Mouse (Mus musculus) midbrain, postnatal 0 days (tissue): ENCODE measurements around the gene Setd3. TPM values are rescaled to one million over a fixed set of nuclear protein-coding genes. Genes with fewer than 3 reads are reported as not detected.

Source experiments
- ATAC-seq: fragments of 200-750 bp; cut with Nextera tagmentation; 2 replicates; pipeline ENCODE4 v1.8.0; 2017; ENCODE audit warnings: moderate number of reproducible peaks, mild to moderate bottlenecking, moderate TSS enrichment, moderate library complexity; ENCODE audit not compliant: low FRiP score
- DNase-seq: peaks from one replicate; pipeline ENCODE4 v3.0.0-alpha.2; 2015; ENCODE audit warnings: low spot score
- H3K27ac ChIP-seq: fragments of 300-500 bp; sonication (generic); 2 replicates; pipeline ENCODE4 v1.5.1; 2014; ENCODE audit warnings: low read depth, mild to moderate bottlenecking, low read length, mixed read lengths
- H3K27me3 ChIP-seq: fragments of 300-500 bp; sonication (generic); 2 replicates; pipeline ENCODE4 v1.6.1; 2014; ENCODE audit warnings: low read length, control low read depth, mixed read lengths; ENCODE audit not compliant: insufficient read depth
- H3K36me3 ChIP-seq: fragments of 300-500 bp; sonication (generic); 2 replicates; pipeline ENCODE4 v1.6.1; 2014; ENCODE audit warnings: low read length, control low read depth, mixed read lengths; ENCODE audit not compliant: insufficient read depth
- H3K4me1 ChIP-seq: fragments of 300-500 bp; sonication (generic); 2 replicates; pipeline ENCODE4 v1.6.1; 2014; ENCODE audit warnings: mild to moderate bottlenecking, control low read depth, antibody characterized with exemption, low read length, mixed read lengths; ENCODE audit not compliant: insufficient read depth
- H3K4me2 ChIP-seq: fragments of 300-500 bp; sonication (generic); 2 replicates; pipeline ENCODE4 v1.6.1; 2014; ENCODE audit warnings: low read depth, mild to moderate bottlenecking, low read length, mixed read lengths; ENCODE audit not compliant: poor library complexity, severe bottlenecking
- H3K4me3 ChIP-seq: fragments of 300-500 bp; sonication (generic); 2 replicates; pipeline ENCODE4 v1.5.1; 2014; ENCODE audit warnings: low read depth, mild to moderate bottlenecking, low read length, moderate library complexity
- H3K9ac ChIP-seq: fragments of 300-500 bp; sonication (generic); replicated peaks from 2 replicates; pipeline ENCODE4 v1.6.1; 2014; ENCODE audit warnings: mild to moderate bottlenecking, low read length, moderate library complexity, mixed read lengths; ENCODE audit not compliant: poor library complexity, severe bottlenecking
- H3K9me3 ChIP-seq: fragments of 300-500 bp; sonication (generic); 2 replicates; pipeline ENCODE4 v1.6.1; 2016; ENCODE audit warnings: low read length, control low read depth
- CTCF ChIP-seq: IDR thresholded peaks from 2 replicates; pipeline ENCODE4 v1.5.1; 2016; ENCODE audit warnings: antibody characterized with exemption, mild to moderate bottlenecking
- WGBS: fragments of 180-500 bp; shearing (Covaris S2); extraction: QIAGEN DNeasy Blood & Tissue Kit; methylation state at CpG from one replicate; pipeline ENCODE4 v1.1.7; 2014; 5-methylcytosine and 5-hydroxymethylcytosine counted together
- polyA plus RNA-seq: library from polyadenylated mRNA; unstranded; fragments of >200 nt; fragmentation: Nextera tagmentation; extraction: Ambion mirVana; gene quantifications from 2 replicates; pipeline ENCODE4 v1.2.1, GENCODE M21; 2015
- total RNA-seq: library from RNA; depleted of rRNA; stranded (reverse); fragments of >200 nt; gene quantifications from 2 replicates; pipeline ENCODE4 v1.2.3, GENCODE M21; 2014

Gene Setd3
- total and polyA plus RNA-seq, 2 experiments from 2014 or later = 74.6 to 91.2 TPM

DNA sequence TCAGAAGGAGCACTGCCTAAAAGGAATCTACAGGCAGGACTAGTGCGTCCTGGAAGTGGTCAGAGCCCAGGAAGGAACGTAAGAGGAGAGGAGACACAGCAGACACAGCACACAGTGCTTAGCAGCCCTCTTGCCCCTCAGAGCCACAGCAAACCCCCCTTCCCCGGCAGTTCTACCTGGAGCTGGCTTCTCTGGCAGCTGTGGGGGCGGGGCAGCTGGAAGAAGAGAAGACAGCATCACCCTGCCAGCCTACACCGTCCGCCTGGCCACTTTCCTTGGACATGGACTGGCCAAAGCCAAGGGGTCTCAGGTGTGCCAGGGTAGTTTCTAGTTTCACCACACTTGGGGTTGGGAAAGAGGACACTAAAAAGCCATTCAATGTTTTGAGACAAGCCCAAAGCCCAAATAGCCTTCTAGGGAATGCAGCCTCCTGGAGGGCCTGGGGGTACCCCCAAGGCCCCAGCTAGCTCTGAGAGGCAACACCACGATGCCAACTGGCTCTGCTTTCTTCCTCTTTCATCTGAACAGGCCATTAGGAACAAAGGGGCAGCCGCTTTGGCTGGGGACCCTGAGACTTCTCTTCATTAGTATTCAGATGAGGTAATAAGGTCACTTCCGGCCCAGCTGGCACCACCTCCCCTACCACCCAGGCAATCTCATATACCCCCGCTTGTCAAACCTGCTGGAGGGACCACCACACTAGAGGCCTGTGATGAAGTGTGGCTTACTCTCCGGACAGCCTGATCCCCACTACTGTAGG, 37.7 kb upstream of the Setd3 start:
- no peak for TF ChIP-seq CTCF
- 0 out of 2 replicates have a peak overlapping the region, but pooled peaks have one; percentile 19 for H3K9ac ChIP-seq
- H3K27ac ChIP-seq = no peak overlapping the region
- H3K27me3 ChIP-seq = no peaks in the 10 kb centered on the region
- peak; percentile 63 for DNase-seq
- no peak overlapping the region for H3K4me2 ChIP-seq
- 55% methylated on average over 11 of the region's 11 CpGs for WGBS
- H3K4me3 ChIP-seq = no peak overlapping the region
- H3K4me1 ChIP-seq = peaks cover 10% of the 10 kb centered on the region; the same call in 1 of the 2 replicates
- H3K9me3 ChIP-seq = no peaks in the 10 kb centered on the region
- no peak for ATAC-seq
- no peaks in the 10 kb centered on the region for H3K36me3 ChIP-seq

DNA sequence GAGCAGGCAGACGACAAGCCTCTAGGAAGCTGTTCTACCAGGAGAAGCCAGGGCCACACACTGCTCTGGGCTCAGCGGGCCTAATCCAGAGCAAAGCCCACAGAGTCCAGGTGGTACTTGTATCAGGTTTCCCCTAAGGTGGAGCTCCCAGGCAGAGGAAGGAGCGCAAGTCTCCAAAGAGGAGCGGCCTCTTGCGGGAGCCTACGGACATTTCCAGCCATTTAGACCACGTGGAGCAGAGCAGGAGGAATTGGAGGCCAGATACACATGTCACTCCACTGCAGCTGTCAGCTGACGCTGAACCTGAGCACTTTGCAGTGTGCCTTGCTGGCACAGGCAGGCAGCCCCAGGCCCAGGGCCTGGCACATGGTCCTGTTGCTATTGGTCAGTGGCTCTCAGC, 36.0 kb upstream of the Setd3 start:
- DNase-seq = no peak
- H3K36me3 ChIP-seq = no peaks in the 10 kb centered on the region
- no peak for TF ChIP-seq CTCF
- ATAC-seq = no peak
- 67% methylated on average over 8 of the region's 8 CpGs for WGBS
- no peak overlapping the region for H3K4me3 ChIP-seq
- H3K27ac ChIP-seq = no peak overlapping the region
- peaks cover 4% of the 10 kb centered on the region; the same call in 1 of the 2 replicates for H3K4me1 ChIP-seq
- no peak overlapping the region for H3K9ac ChIP-seq
- H3K4me2 ChIP-seq = no peak overlapping the region
- no peaks in the 10 kb centered on the region for H3K27me3 ChIP-seq
- no peaks in the 10 kb centered on the region for H3K9me3 ChIP-seq

DNA sequence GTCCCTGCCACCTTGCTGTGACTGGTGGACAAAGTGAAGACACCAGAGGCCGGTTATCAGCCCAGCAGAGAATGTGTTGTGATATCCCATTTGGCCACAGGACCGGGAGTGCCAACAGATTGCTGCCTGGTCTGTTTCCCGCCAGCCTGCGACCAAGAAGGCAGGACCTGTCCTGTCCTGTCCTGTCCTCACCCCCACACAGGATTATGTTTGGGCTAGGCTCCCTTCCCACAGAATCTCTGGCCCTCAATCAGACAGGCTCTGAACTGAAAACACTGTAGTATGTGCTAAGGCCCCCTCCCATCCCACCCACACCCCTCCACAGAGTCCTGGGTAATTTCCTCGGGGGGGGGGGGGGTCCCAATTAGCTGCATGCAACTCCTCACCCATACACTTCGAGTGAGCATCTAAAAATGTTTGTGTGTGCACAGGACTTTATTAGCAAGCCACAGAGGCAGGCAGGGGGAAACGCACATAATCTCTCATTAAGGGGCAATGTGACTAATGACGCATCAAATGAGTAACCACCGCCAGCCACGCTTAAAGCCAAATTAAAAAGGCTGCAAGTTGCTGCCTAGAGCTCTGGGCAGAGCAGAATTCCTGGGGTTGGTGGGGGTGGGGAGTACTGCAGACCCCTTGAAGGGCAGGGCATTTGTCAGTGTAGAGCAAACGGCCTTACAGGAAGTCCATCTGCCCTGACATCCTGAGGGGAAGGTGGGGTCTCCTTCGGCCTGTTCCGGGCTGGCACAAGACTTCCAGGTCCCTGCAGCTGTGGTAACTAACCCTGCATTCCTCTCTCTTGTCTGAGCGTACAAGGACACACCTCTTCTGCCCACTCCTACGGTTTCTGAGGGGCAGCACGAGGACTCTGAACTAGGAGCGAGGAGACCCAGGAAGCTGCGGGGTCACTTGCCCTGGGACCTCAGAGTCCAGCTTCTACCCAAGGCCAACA, 34.3 kb upstream of the Setd3 start:
- H3K4me3 ChIP-seq = no peak overlapping the region
- no peaks in the 10 kb centered on the region for H3K27me3 ChIP-seq
- ATAC-seq (no peak), DNase-seq (peak; percentile 57)
- no peak overlapping the region for H3K9ac ChIP-seq
- 58% methylated on average over 18 of the region's 18 CpGs for WGBS
- no peaks in the 10 kb centered on the region for H3K9me3 ChIP-seq
- H3K27ac ChIP-seq = no peak overlapping the region
- no peaks in the 10 kb centered on the region for H3K36me3 ChIP-seq
- peaks cover 4% of the 10 kb centered on the region; the same call in 1 of the 2 replicates for H3K4me1 ChIP-seq
- TF ChIP-seq CTCF = no peak
- H3K4me2 ChIP-seq = no peak overlapping the region

DNA sequence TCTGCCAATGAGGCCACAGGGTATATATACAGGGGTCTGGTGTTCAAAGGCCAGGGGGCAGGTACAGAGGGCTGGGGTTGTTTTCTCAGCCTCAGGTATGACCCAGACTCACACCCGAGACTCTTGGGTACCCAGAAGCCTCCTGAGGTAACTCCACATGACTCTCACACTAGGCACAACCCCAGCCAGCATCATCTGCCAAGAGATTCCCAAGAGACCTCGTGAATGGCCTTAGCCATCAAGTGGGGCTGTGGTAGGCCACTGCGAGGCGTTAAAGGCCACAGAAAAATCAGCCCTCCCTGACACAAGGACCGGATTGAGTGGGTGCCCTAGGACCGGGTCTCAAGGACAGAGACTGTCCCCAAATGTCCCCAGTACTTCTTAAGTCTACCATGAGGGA, 33.4 kb upstream of the Setd3 start:
- Histone ChIP-seq H3K27me3 (no peaks in the 10 kb centered on the region), H3K9ac (no peak overlapping the region), H3K4me2 (no peak overlapping the region), H3K36me3 (0 out of 2 replicates have a peak, but pooled peaks cover 4% of the 10 kb centered on the region), H3K4me3 (no peak overlapping the region), H3K9me3 (no peaks in the 10 kb centered on the region), H3K27ac (no peak overlapping the region), H3K4me1 (peaks cover 4% of the 10 kb centered on the region; the same call in 1 of the 2 replicates)
- WGBS = 78% methylated on average over 6 of the region's 6 CpGs
- TF ChIP-seq CTCF = no peak
- DNase-seq (no peak), ATAC-seq (no peak)

DNA sequence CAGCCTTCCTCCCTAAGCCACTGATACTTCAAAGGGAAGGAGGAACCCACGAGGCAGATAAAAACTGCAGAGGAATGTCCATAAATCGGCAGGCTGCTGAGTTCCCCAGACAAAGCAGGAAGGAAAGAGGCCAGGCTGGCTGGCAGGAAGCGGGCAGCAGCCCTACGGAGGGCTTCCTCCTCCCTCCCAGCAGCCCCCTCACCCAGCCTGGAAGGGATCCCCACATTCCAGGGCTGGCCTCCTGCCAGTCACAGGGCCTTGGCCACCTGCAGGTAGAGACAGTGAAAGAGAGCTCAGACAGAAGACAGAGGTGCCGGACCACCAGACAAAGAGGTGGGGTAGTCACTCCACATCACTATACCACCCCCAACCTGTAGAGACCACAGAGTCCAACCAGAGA, 33.0 kb upstream of the Setd3 start:
- 46% methylated on average over 5 of the region's 5 CpGs for WGBS
- Histone ChIP-seq H3K4me3 (no peak overlapping the region), H3K4me1 (peaks cover 4% of the 10 kb centered on the region; the same call in 1 of the 2 replicates), H3K9me3 (no peaks in the 10 kb centered on the region), H3K27ac (no peak overlapping the region), H3K27me3 (no peaks in the 10 kb centered on the region), H3K36me3 (0 out of 2 replicates have a peak, but pooled peaks cover 7% of the 10 kb centered on the region), H3K9ac (no peak overlapping the region), H3K4me2 (no peak overlapping the region)
- TF ChIP-seq CTCF = no peak
- ATAC-seq (no peak), DNase-seq (no peak)
